Mouse (Mus musculus): ENCODE results near the gene Myo1a.
"Not testable (repeated sequence)": the region's sequence is repeated elsewhere in the genome, so short reads cannot be mapped to it uniquely, and the experiment has no call there.

The Myo1a gene

GRCm38 (mm10) chr10:127704766-127705220, at the start of gene Myo1a:
Gene Myo1a (plus strand): TSS chr10:127705170.
- DNase-seq (ENCODE audit: low spot score in 2 of 2) = no peak

DNA sequence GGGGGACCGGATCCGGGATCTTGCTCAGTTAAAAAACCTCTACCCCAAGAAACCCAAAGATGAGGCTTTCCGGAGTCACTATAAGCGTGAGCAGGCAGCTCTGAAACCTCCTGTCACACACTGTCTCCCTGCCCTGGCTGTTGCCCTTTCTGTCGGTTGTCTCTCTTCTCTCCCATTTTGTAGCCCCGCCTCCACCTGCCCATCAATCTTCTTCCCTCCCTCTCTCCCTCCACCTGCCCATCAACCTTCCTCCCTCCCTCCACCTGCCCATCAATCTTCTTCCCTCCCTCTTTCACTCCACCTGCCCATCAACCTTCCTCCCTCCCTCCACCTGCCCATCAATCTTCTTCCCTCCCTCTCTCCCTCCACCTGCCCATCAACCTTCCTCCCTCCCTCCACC, 47.4 kb upstream of the Myo1a start:
- DNase-seq (ENCODE audit: low spot score in 2 of 2) = not testable (repeated sequence)

- DNase-seq (ENCODE audit: low spot score in 2 of 2) = no peak
Measured at GRCm38 (mm10) chr10:127658076-127658475, 46.9 kb upstream of the Myo1a start.

GRCm38 (mm10) chr10:127659551-127659950, 45.4 kb upstream of the Myo1a start:
- no peak for DNase-seq (ENCODE audit: low spot score in 2 of 2)

DNA sequence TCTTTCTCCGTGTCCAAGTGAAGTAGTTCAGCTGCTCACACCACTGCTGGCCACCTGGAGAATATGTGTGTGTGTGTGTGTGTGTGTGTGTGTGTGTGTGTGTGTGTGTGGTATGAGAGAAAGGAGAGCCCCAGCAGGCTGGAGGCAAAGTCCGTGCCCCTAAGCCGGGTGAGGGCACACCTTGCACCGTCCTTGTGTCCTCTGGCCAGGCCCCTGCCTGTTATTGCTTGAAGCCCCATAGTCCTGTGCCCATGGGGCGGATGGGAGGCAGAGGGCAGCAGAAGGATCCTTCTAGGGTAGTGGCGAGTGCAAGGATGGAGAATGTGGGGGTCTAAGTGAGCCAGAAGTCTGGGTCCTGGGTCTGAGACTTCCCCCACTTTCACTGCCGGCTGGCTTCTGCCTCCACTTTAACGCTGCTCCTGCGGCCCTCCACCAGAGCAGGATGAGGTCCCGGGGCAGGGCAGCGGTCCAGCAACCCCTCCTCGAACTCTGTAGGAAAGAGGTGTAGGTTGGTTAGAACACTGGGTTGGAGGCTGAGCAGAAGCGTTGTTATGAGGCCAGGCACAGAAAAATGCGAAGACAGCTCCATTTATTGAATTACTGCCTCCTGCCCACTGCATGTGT, 43.6 kb upstream of the Myo1a start:
- no peak for DNase-seq (ENCODE audit: low spot score in 2 of 2)

GRCm38 (mm10) chr10:127661915-127662663, 42.9 kb upstream of the Myo1a start:
- no peak for DNase-seq (ENCODE audit: low spot score in 2 of 2)

DNA sequence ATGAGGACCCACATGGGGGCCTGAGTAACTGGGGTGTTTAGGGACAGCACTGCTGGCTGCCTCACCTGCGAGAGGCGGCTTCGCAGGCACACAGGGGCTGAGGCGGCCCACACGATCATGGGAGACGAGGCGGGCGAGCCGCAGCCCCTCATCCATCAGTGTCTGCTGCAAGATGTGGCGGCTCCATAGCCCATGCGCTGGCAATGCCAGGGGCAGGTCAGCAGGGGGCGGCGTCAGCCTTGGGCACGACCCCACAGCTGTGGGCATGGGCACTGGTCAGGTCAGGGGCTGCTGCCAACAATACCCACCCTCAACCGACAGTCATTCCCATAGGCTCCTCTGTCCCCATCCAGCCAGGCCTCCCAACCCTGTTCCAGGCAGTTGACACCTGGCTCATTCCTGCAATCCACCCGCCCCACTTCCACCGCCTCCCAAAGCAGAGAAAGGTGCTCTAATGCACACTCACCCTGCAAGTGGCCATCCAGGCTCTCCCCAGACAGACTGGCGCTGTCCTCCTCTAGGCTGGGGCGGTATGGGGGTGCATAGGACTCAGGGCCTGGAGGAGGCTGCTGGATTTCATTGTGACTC, 42.2 kb upstream of the Myo1a start:
- no peak for DNase-seq (ENCODE audit: low spot score in 2 of 2)

GRCm38 (mm10) chr10:127663590-127663989, 41.4 kb upstream of the Myo1a start:
- DNase-seq (ENCODE audit: low spot score in 2 of 2) = no peak

DNA sequence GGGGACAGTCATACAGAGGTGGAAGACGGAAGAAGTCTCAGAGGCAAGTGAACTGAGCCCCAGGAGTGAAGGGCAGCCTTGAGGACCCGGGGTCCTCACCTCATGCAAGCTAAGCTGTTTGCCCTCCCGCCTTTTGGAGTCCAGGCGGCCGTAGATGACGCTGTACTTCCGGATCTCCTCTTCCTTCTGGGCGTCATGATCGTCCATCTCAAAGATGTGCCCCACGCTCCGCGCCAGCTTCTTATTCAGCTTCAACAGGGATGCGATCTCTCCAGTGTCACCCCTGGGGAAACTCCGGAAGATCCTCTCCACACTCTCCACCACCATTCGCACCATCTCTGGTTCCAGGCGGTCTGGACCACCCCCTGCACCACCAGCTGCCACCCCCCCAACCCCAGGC, 40.8 kb upstream of the Myo1a start:
- no peak for DNase-seq (ENCODE audit: low spot score in 2 of 2)

GRCm38 (mm10) chr10:127664891-127665290, 40.1 kb upstream of the Myo1a start:
- no peak for DNase-seq (ENCODE audit: low spot score in 2 of 2)

DNA sequence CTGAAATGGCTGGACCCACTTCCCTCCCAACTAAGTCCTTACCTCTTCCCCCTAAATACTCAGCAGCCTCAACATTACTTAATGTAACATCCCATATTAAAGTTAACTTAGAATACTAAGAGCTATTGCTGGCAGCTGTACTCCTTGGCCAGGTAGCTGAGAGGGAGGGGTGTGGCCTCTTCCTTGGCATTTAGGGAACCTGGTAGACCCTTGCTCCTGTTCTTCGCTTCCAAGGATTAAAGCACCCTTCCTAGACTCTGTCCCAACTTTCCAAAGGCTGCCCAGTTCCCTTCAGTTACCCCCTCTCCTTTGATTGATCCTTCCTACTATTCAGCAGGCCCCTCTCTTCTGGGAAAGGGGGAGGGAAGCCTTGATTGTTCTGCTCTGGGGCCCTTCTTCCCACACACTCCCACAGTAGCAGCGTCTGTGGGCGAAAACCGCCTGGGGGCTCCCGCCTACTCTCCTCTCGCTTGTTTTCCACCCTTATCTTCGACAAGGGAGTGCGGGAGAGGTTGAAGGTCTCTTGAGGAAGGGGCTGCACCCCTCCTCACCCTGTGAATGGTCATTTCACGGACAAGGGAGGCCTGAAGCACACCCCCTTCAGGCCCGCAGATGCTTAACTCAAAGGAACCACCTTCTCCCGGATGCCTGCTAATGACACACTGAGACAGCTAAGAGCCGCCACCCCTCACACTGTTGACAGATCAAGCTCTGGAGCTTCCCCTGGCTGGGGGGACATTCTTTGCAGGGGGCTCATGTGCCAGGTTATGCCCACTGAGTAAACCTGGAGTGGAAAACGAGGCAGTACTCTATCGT, 39.4 kb upstream of the Myo1a start:
- no peak for DNase-seq (ENCODE audit: low spot score in 2 of 2)

DNA sequence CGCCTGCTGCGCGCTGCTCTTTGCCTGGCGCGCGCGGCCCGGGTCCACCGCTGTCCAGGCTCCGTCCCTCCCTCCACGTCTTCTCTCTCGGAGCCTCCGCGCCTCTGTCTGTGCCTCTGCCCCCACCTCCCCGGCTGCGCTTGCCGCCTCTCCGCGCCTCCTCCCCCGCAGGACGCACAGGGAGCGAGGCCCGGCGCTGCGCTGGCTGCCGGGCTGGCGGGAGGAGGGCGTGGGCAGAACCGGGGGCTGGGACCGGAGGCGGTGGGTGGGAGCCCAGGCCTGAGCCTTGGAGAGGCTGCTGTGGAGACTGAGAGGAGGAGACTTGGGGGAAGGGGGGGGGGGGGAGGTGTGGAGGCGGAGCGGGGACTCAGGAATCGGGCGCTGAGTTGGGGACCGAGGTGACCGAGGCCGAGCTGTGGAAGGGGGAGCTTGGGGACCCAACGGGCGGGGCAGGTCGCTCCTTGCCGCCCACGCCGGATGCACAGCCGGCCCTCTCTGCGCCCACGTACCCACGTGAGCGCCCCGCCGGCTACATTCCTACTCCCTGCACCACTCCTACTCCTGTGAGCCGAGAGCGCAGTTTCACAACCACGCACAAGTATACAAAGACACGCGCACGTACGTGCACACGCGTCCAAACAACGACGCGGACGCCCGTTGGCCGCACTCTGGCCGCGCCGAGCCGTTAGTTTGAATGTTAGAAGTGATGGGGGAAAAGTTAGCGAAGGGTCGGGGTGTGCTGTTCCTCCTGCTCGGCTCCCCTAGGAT, 38.3 kb upstream of the Myo1a start, which contains the start of gene Nemp1:
Gene Nemp1, plus strand, starts transcription at position 401 of the 768 bp plus-strand sequence.
- DNase-seq (ENCODE audit: low spot score in 2 of 2) = peak in 1 of 2 experiments; percentile 56

GRCm38 (mm10) chr10:127667269-127668092, 37.5 kb upstream of the Myo1a start:
- peak in 1 of 2 experiments; percentile 62 for DNase-seq (ENCODE audit: low spot score in 2 of 2)

DNA sequence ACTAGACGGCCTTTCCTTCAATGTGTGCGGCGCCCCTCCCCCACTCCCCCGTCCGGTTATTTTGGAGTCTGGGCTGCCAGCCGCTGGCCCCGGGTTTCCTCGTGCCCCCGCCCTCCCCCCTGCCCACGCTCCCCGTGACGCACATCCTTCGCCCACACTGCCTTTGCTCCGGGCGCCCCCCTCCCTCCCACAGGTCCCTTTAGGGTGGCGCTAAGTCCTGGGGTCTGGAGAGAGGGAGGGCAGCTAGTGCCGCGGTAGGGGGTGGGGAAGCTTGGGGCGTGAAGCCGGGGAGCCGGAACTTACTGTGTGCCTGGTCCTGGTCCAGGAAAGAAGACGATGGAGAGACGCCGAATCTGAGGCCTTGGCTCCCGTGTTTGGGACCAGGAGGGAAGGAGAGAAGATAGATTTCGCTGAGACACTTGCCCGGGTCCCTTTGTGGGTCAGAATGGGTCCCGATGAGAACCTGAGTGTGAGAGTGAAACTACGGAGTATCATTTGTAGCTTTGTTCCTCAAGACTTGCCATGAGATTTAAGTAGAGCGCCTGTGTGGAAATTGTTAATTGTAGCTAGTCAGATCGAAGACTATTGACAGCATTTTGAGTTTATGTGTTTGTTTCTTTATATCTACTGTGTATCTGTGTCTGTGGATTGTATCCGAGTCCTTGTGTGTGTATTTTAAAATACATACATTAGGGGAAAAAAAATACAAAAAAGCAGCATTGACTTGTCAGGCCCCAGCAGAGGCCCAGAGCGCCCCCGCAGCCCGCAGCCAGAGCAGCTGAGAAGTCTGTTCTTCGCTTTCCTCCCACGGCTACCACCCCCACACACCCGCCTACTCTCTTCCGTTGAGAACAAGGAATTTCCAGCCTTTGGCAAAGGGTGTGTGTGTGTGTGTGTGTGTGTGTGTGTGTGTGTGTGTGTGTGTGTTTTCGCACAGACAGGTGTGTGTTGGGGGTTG, 36.6 kb upstream of the Myo1a start, which contains the start of gene Nab2:
Gene Nab2, minus strand, starts transcription at position 476 of the 958 bp plus-strand sequence.
- DNase-seq (ENCODE audit: low spot score in 2 of 2) = peak in 1 of 2 experiments; percentile 56

GRCm38 (mm10) chr10:127669170-127669569, 35.8 kb upstream of the Myo1a start:
- peak in 1 of 2 experiments; percentile 57 for DNase-seq (ENCODE audit: low spot score in 2 of 2)

GRCm38 (mm10) chr10:127670185-127670584, 34.8 kb upstream of the Myo1a start:
- DNase-seq (ENCODE audit: low spot score in 2 of 2) = no peak

DNA sequence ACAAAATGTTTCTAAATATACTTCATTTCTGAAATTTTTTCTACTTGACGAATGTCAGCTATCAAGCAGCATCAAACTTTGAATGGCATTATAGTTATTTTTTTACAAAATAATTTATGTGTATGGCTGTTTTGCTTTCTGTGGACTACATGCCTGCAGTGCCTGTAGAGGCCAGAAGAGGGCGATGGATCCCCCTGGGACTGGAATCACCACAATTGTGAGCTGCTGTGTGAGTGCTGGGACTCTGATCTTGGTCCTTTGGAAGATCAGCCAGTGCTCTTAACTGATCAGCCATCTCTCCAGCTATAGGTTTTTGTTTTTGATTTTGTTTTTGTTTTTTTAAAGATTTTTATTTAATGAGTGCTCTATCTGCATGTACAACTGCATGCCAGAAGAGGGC, 33.7 kb upstream of the Myo1a start:
- no peak for DNase-seq (ENCODE audit: low spot score in 2 of 2)

GRCm38 (mm10) chr10:127674046-127674655, 30.8 kb upstream of the Myo1a start:
- DNase-seq (ENCODE audit: low spot score in 2 of 2) = no peak

Data from frontal cortex, postnatal 14 days (tissue).